Mouse (Mus musculus) left cerebral cortex, postnatal 4 days (tissue): Measurements from ENCODE around the gene Erc1. TPM values are rescaled to one million over a fixed set of nuclear protein-coding genes. Genes with fewer than 3 reads are reported as not detected.

Experiments used
- DNase-seq: peaks from one replicate; pipeline ENCODE4 v3.0.0-alpha.2; 2022
- intact Hi-C: fragments of 180-260 bp; cut with DNase I; formaldehyde crosslinking; loops from one replicate; pipeline ENCODE4 v1.15.1; 2025
- total RNA-seq, 2 experiments: library from RNA; stranded (reverse); gene quantifications; 2 replicates each; pipeline ENCODE4 v1.2.3; 2021

The Erc1 gene
- total RNA-seq, 2 experiments from 2014 or later: 135 TPM

DNA sequence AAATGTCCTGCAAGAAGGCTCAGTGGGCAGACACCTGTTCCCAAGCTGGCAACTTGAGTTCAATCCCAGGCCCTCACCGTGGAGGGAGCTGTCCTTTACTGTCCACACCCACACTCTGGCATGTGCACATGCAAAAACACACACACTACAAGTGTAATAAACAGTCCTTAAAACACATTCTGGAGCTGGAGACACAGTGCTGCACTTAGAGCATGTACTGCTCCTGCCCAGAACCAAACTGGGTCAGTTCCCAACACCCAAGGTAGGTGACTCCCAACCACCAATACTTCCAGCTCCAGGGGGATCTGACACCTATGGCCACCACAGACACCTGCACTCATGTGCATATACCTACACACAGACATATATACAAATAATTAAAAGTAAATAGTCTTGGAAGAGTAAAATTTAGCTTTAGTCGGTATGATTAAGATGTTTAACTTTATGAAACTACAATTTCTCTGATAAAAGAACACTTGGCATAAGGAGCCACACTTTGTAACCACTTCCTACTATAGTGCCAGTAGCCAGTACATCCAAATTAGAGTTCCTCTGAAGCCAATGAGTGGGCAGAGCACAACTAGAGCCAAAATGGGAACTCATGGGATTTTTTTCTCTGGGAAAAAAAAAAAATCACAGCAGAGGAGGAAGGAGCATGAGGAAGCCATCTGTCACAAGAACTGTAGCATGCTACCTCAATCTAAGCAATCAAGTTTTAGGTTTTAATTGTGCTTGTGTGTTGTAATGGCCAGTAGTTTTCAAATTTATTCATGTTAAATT is 39.1 kb downstream of the Erc1 start:
- intact Hi-C loops: no loop called here
- DNase-seq: no peak

DNA sequence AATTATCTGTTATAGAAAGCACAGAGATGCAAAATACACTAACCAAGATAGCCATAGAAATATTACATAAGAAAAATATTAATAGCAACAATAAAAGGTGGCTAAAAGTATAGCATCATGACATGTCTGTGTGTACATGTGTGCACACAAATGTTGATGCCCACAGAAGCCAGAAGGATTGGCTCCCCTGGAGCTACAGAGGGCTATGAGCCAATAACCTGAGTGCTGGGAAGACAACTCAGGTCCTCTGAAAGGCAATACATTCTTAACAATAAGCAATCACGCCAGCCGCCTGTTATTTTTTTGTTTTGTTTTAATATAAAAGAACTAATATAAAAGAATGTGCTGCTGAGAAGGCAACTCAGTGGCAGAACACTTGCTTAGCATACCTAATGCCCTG is 44.7 kb downstream of the Erc1 start:
- intact Hi-C loops: no loop called here
- DNase-seq: peak; percentile 5

DNA sequence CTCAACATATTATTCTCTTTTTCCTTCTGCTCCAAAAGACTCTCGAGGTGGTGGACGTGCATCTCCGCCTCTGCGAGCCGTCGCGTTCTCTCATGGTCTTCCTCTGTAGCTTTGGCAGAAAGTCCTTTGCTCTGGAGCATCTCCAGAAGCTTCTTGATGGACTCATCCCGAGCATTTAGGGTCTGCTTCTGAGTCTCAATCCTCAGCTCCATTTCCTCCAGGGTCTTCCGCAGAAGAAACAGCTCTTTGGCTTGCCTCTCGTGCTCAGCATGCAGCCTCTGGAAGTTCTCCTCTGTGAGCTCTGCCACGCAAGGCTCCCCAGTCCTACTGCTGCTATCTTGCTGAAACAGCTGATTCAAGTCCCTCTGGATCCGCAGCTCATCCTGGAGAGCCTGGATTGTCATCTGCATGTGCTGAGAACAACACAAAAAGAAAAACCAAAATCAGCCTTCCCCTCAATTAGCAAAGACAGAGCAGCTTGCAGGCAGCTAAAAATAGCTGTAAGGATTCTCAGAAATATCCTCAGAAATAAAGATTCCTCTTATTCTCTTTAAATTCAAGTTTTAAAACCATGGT is 51.0 kb downstream of the Erc1 start:
- intact Hi-C loops: no loop called here

DNA sequence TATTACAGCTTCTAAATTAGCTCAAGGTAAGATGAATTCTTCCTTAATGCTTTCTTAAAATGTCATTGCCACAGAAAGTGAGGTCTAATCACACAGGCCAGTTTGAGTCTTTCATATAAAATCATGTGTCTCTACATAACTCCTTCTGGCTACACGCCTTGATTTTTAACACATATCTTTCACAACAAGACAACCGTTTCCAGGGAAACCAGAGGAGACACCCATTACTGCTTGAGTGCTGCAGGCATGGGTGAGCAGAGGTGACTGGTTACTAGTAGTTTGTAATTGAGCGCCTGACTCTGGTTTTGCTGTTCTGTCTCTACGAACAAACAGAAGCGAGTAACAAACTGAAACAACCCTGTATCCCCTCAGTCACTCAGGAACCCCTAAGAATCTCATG is 51.7 kb downstream of the Erc1 start:
- intact Hi-C loops: no loop called here
- DNase-seq: no peak

More for the DNA sequence above, 51.0 kb downstream of the Erc1 start:
- no peak for DNase-seq

GRCm38 (mm10) chr6:119792562-119792961 is 55.4 kb downstream of the Erc1 start:
- peak; percentile 41 for DNase-seq
- intact Hi-C loops: loop anchor here (5.0 kb wide), 1 partner anchor 125 kb away; no protein-coding TSS in a partner anchor

- DNase-seq: no peak
- intact Hi-C loops: no loop called here
These were observed 65.6 kb downstream of the Erc1 start for GRCm38 (mm10) chr6:119782416-119782815.

DNA sequence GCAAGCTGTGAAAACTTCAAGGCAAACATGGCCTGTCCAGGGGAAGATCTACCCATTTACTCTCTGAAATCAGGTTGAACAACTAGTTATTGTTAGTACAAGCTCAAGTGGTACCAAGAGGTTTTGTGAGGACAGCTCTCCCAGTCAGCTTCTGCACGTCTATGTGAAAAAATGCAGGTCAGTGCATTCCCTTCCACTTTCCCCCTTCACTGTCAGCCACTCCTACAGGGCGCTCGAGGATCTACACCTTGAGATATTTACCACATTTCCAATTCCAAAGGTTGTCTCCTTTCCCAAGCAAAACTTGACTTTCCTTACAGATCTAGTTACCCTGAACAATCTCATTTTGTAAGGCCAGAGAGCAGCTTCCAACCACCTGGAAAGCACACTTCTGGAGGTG is 66.9 kb downstream of the Erc1 start:
- intact Hi-C loops: no loop called here
- DNase-seq: no peak

DNA sequence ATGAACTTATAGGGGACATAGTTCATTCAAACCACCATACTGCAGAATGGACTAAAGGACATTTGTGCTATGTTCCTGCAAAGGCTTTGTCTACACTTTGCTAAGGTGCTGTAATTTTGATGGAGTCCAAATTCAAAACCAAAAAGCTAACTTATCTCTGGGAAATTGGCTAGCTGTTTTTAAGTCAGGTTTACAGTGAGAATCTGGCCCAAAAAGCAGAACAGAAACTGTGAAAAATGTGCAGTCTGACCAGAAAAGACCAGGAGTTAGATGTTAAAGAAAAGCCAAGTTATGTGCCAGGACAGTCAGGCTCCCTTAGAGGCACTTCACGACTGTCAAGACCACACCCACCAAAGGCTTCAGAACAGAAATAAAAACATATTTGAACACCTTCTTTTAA is 79.2 kb downstream of the Erc1 start:
- intact Hi-C loops: loop anchor here (10.0 kb wide), 1 partner anchor 284 kb away; no protein-coding TSS in a partner anchor
- DNase-seq: no peak

GRCm38 (mm10) chr6:119764355-119764754 is 83.6 kb downstream of the Erc1 start:
- no peak for DNase-seq
- intact Hi-C loops: loop anchor here (10.0 kb wide), 1 partner anchor 280 kb away; no protein-coding TSS in a partner anchor

GRCm38 (mm10) chr6:119759866-119760265 is 88.1 kb downstream of the Erc1 start:
- no peak for DNase-seq
- intact Hi-C loops: loop anchor here (10.0 kb wide), 1 partner anchor 275 kb away; no protein-coding TSS in a partner anchor

DNA sequence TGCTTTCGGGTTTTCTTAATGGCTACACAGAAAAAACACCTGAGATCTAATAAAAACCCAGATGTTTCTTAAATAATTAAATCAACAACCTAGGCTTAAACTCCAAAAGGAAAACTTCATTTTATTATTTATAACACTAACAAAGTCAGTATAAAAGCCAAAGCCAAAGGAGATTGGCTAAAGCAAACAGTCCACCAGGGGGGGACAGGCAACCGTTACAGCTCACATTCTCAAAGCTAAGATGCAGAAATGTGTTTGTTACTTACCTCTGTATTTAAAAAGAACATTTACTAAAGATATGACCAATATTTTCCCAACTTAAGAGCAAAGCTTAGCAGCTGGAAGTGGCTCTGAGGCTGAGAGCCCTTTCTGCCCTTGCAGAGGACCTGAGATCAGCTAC is 89.5 kb downstream of the Erc1 start:
- intact Hi-C loops: no loop called here
- no peak for DNase-seq

DNA sequence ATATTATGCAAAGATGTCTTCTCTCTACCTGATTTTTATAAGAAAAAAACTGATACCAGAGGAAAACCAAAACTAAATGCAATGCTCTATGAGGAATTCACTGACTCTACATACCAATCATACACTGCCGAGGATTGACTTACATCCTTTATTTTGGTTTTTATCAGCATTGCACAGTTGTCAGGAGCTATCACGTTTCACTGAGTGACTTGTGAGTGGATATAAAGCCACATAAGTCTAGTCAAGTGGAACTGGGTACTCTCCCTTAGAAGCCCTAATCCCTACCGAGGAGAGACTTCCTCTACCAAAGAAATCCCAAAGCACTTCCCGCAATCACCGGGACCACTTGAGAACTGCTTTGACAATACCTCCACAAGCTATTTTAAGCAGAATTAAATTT is 90.2 kb downstream of the Erc1 start:
- no peak for DNase-seq
- intact Hi-C loops: no loop called here

DNA sequence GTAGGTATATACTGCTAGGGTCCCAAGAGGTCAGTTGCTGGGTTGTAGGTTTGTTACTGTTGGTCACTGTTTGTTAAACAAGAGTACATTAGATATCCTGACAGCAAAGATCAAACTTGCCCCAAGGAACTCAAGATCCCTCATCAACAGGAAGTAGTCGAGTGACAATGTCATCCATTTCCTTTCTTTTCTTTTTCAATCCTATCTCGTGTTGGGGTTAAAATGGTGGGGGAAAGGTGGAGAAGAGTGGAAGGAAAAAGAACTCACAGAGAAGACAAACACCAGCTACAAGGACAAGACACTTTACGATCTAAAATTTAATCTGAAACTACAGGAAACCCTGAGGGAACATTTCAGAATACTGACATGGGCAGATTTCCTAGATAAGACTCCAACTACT is 92.1 kb downstream of the Erc1 start:
- intact Hi-C loops: no loop called here
- no peak for DNase-seq

GRCm38 (mm10) chr6:119749093-119749635 is 98.8 kb downstream of the Erc1 start:
- intact Hi-C loops: no loop called here
- DNase-seq: no peak

GRCm38 (mm10) chr6:119741861-119742260 is 106.1 kb downstream of the Erc1 start:
- no peak for DNase-seq
- intact Hi-C loops: no loop called here

DNA sequence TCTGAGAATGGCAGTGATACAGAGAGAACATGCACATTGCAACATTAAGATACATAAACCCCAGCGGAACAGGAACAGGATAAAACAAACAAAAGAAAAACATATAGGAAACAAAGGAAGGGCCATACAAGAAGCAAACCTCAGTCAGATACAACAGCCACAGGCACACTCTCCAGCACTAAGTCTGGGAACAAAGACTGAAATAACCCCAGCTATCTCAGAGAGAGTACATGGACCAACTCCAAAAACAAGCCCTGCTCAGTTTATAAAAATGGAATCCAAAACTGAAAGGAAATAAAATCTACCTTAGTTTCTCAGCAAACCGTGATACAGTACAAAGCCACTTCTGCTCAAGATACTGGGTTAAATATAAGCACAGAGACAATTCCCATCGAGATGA is 107.4 kb downstream of the Erc1 start:
- intact Hi-C loops: no loop called here
- no peak for DNase-seq

DNA sequence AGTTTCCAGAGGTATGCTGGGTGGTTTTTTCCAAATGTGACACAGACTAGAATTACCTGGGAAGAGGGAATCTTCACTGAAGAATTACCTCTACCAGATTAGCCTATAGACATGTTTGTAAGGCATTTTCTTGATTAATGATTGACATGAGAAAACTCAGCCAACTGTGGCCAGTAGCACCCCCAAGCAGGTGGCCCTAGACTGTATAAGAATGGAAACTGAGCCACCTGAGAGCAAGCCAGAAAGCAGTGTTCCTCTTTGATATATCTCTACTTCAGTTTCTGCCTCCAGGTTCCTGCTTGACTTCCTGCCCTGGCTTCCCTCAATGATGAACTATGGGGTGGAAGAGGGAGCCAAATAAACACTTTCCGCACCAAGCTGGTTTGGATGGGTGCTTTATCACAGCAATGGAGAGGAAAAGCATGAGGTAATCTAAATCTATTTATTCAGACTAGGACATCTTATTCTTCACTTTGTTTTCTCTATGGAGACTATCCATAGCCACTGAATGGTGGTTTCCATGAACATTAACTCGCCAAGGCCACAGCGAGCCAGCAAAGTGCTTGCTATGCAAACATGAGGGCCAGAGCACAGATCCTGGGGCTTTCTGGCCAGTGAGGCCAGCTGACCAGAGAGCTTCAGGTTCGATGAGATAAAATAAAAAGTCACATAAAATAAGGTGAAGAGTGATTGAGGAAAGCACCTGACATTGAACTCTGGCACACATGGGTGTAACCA is 109.2 kb downstream of the Erc1 start:
- intact Hi-C loops: no loop called here
- DNase-seq: no peak

DNA sequence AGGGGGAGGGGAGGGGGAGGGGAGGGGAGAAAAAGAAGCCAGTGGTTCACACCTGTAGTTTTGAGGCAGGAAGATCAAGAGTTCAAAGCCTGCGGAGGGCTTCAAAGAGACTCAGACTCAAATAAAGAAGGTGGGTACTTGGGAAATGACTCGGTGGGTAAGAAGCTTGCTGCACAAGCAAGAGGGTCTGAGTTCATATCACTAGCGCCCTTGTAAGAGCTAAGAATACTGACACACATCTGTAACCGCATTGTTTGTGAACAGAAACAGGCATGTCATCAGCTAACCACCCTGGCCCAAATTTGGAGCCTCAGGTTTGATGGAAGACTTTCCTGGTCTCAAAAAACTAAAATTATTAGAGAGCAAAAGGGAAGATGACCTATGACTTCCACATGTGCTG is 110.3 kb downstream of the Erc1 start:
- intact Hi-C loops: no loop called here
- no peak for DNase-seq

DNA sequence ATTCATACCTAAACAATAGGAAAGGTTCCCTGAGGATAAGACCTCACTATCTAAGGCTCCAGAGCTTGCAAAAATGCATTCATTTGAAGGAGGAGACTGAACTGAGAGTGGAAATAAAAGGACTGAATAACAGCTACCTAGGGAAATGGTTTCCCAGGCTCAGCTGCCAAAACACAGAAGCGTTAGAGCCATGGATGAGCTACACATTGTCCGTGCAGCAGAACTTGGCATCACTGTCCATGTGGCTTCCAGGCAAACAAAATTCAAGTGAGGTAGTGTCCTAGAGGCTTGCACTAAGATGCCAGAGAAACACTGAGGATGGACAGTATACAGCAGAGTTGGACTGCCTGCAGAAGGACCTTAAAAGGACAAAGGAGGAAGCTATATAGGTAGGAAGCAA is 112.0 kb downstream of the Erc1 start:
- intact Hi-C loops: no loop called here
- DNase-seq: no peak

DNA sequence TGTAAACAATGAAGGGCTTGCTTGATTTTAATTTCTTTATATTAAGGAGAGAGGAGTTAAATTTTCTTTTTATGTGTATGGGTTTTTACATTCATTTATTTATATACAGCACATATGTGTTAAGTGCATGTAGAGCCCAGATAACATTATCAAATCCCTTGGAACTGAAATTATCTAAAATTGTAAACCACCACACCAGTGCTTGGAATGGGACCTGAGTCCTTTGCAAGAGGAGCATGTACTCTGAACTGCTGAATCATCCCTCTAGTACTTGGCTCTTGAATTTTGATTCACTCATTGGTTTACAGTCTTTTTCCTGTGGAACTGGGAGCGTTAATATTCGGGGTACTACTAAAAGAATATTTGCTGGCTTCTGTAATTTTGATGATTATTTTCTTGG is 116.8 kb downstream of the Erc1 start:
- no peak for DNase-seq
- intact Hi-C loops: no loop called here

GRCm38 (mm10) chr6:119715234-119715633 is 132.7 kb downstream of the Erc1 start:
- intact Hi-C loops: no loop called here
- DNase-seq: no peak
